Mouse (Mus musculus): ENCODE measurements at regions not wholly inside any gene's neighbourhood (a gene's known extent, or its start where the extent isn't known, plus 50 kb on each side); places are given as distances from the start of the nearest gene placed in this dataset.

DNA sequence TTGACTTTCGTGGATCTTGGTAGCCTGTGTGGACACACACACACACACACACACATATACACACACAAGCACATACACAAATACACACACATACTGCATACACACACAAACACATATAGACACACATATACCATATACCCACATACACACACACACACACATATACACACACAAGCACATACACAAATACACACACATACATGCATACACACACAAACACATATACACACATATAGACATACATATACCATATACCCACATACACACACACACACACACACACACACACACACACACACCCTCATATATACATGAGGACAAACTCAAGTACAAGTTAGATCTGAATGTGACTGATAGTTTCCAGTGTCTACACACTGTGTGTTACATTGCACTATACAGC lies 256.9 kb downstream of the Plekhb2 start:
- Histone ChIP-seq H3K4me1 (ENCODE audit: control insufficient read depth, insufficient read depth) (no peaks in the 10 kb centered on the region), H3K27ac (ENCODE audit: low read depth) (no peak overlapping the region), H3K9ac (replicated peaks; ENCODE audit: low read depth, low read length) (no peak overlapping the region), H3K27me3 (ENCODE audit: control insufficient read depth, insufficient read depth, low read length) (no peaks in the 10 kb centered on the region), H3K9me3 (replicated peaks; ENCODE audit: control insufficient read depth, low read length) (0 out of 2 replicates have a peak, but pooled peaks cover 3% of the 10 kb centered on the region), H3K36me3 (replicated peaks; ENCODE audit: control insufficient read depth, insufficient read depth, low read length) (no peaks in the 10 kb centered on the region), H3K4me2 (ENCODE audit: low read depth, low read length) (no peak overlapping the region), H3K4me3 (ENCODE audit: low read depth, low read length) (no peak overlapping the region)
- no peak for TF ChIP-seq EP300 (IDR thresholded peaks at IDR 0.05; ENCODE audit: low read depth)
- TF ChIP-seq CTCF (IDR thresholded peaks at IDR 0.05; ENCODE audit: low read depth), result no peak
- no peak for DNase-seq (ENCODE audit: low spot score)
- 70% methylated on average over 1 of the region's 1 CpGs for WGBS
- ATAC-seq (ENCODE audit: insufficient read depth, low read depth), result peak; percentile 41; the same call in 1 of the 2 replicates

DNA sequence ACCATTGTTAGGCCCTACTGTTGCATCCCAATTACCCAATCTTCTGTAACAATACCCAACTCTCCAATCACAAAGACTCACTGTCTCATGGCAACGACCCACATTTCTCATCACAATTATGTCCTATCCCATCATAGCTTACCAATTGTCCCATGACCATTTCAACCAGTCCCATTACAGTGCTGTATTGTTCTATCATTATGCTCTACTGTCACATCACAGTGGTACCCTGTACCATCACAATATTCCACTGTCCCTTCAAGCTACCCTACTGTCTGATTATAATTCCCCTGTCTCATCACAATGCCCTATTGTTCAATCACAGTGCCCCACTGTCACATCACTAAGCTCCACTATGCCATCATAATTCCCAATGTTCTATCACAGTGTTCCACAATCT lies 260.0 kb downstream of the Plekhb2 start:
- TF ChIP-seq CTCF (IDR thresholded peaks at IDR 0.05; ENCODE audit: low read depth), result no peak
- TF ChIP-seq EP300 (IDR thresholded peaks at IDR 0.05; ENCODE audit: low read depth), result no peak
- Histone ChIP-seq H3K4me1 (ENCODE audit: control insufficient read depth, insufficient read depth) (no peaks in the 10 kb centered on the region), H3K27ac (ENCODE audit: low read depth) (no peak overlapping the region), H3K9ac (replicated peaks; ENCODE audit: low read depth, low read length) (no peak overlapping the region), H3K27me3 (ENCODE audit: control insufficient read depth, insufficient read depth, low read length) (no peaks in the 10 kb centered on the region), H3K36me3 (replicated peaks; ENCODE audit: control insufficient read depth, insufficient read depth, low read length) (no peaks in the 10 kb centered on the region), H3K4me2 (ENCODE audit: low read depth, low read length) (no peak overlapping the region), H3K9me3 (replicated peaks; ENCODE audit: control insufficient read depth, low read length) (no peaks in the 10 kb centered on the region), H3K4me3 (ENCODE audit: low read depth, low read length) (no peak overlapping the region)
- WGBS, result 39% methylated on average over 1 of the region's 1 CpGs
- ATAC-seq (ENCODE audit: insufficient read depth, low read depth), result no peak
- no peak for DNase-seq (ENCODE audit: low spot score)

DNA sequence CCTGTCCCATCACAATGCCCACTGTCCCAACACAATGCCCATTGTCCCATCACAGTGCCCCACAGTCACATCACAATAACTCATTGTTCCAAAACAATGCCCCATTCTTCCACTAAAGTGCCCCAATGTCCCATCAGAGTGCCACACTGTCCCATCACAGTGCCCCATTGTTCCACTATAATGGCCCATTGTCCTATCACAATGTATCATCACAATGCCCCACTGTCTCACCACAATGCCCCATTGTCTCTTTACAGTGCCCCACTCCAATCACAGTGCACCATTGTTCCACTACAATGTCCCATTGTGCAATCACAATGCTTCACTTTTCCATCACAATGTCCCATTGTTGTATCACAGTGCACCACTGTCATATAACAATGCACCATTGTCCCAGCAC lies 265.7 kb downstream of the Plekhb2 start:
- 0 out of 2 replicates have a peak, but pooled peaks cover 11% of the 10 kb centered on the region for H3K9me3 ChIP-seq (replicated peaks; ENCODE audit: control insufficient read depth, low read length)
- TF ChIP-seq EP300 (IDR thresholded peaks at IDR 0.05; ENCODE audit: low read depth) (no peak), CTCF (IDR thresholded peaks at IDR 0.05; ENCODE audit: low read depth) (no peak)
- no peaks in the 10 kb centered on the region for H3K36me3 ChIP-seq (replicated peaks; ENCODE audit: control insufficient read depth, insufficient read depth, low read length)
- no peak overlapping the region for H3K4me2 ChIP-seq (ENCODE audit: low read depth, low read length)
- no peak for ATAC-seq (ENCODE audit: insufficient read depth, low read depth)
- DNase-seq (ENCODE audit: low spot score), result no peak
- H3K9ac ChIP-seq (replicated peaks; ENCODE audit: low read depth, low read length), result no peak overlapping the region
- H3K27ac ChIP-seq (ENCODE audit: low read depth), result no peak overlapping the region
- no peaks in the 10 kb centered on the region for H3K4me1 ChIP-seq (ENCODE audit: control insufficient read depth, insufficient read depth)
- no peaks in the 10 kb centered on the region for H3K27me3 ChIP-seq (ENCODE audit: control insufficient read depth, insufficient read depth, low read length)
- no peak overlapping the region for H3K4me3 ChIP-seq (ENCODE audit: low read depth, low read length)

DNA sequence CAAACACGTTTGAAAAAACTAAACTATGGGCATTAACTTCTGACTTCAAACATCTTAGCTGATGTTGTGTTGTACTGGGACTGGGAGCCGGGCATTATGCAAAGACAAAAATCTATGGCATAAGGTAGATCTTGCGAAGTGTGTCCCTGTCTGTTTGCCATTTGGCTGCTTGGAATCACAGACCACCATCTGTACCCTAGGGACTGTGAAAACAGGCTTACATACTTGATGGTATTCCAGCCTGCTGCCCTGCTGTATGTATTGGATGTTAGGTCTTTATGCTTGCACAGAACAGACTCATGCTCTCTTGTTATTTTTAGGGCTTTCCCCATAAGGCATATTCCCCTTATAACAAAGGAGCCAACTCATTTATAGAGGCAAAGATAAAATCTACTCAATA lies 288.1 kb downstream of the Plekhb2 start:
- no peak overlapping the region for H3K9ac ChIP-seq (replicated peaks; ENCODE audit: low read depth, low read length)
- H3K27me3 ChIP-seq (ENCODE audit: control insufficient read depth, insufficient read depth, low read length), result no peaks in the 10 kb centered on the region
- ATAC-seq (ENCODE audit: insufficient read depth, low read depth), result no peak
- TF ChIP-seq EP300 (IDR thresholded peaks at IDR 0.05; ENCODE audit: low read depth), result no peak
- TF ChIP-seq CTCF (IDR thresholded peaks at IDR 0.05; ENCODE audit: low read depth), result no peak
- WGBS, result 69% methylated on average over 3 of the region's 3 CpGs
- H3K4me1 ChIP-seq (ENCODE audit: control insufficient read depth, insufficient read depth), result no peaks in the 10 kb centered on the region
- no peaks in the 10 kb centered on the region for H3K9me3 ChIP-seq (replicated peaks; ENCODE audit: control insufficient read depth, low read length)
- no peak overlapping the region for H3K4me3 ChIP-seq (ENCODE audit: low read depth, low read length)
- no peak overlapping the region for H3K27ac ChIP-seq (ENCODE audit: low read depth)
- no peak for DNase-seq (ENCODE audit: low spot score)
- no peak overlapping the region for H3K4me2 ChIP-seq (ENCODE audit: low read depth, low read length)
- H3K36me3 ChIP-seq (replicated peaks; ENCODE audit: control insufficient read depth, insufficient read depth, low read length), result no peaks in the 10 kb centered on the region

DNA sequence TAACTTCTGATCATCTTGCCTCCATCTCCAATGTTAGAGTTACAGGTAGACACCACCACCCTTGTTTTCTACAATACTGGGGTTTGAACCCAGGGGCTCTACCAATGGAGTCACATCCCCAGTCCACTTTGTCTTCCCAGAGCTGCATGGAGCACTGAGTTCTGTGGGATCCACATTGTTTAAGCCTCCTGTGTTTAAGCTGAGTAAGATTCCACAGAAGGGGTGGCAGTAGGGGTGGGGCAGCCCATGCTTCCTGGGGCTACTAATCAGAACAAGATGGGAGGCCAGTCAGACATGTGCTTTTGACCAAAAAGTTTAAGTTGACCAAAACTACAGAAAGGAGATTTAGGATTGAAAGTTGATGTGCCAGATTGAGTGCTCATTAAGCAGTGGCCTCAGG lies 299.3 kb downstream of the Plekhb2 start:
- no peak overlapping the region for H3K27ac ChIP-seq (ENCODE audit: low read depth)
- H3K4me3 ChIP-seq (ENCODE audit: low read depth, low read length), result no peak overlapping the region
- H3K9ac ChIP-seq (replicated peaks; ENCODE audit: low read depth, low read length), result no peak overlapping the region
- H3K9me3 ChIP-seq (replicated peaks; ENCODE audit: control insufficient read depth, low read length), result no peaks in the 10 kb centered on the region
- no peak overlapping the region for H3K4me2 ChIP-seq (ENCODE audit: low read depth, low read length)
- no peak for ATAC-seq (ENCODE audit: insufficient read depth, low read depth)
- TF ChIP-seq CTCF (IDR thresholded peaks at IDR 0.05; ENCODE audit: low read depth), result no peak
- DNase-seq (ENCODE audit: low spot score), result no peak
- H3K4me1 ChIP-seq (ENCODE audit: control insufficient read depth, insufficient read depth), result no peaks in the 10 kb centered on the region
- no peaks in the 10 kb centered on the region for H3K36me3 ChIP-seq (replicated peaks; ENCODE audit: control insufficient read depth, insufficient read depth, low read length)
- H3K27me3 ChIP-seq (ENCODE audit: control insufficient read depth, insufficient read depth, low read length), result no peaks in the 10 kb centered on the region

DNA sequence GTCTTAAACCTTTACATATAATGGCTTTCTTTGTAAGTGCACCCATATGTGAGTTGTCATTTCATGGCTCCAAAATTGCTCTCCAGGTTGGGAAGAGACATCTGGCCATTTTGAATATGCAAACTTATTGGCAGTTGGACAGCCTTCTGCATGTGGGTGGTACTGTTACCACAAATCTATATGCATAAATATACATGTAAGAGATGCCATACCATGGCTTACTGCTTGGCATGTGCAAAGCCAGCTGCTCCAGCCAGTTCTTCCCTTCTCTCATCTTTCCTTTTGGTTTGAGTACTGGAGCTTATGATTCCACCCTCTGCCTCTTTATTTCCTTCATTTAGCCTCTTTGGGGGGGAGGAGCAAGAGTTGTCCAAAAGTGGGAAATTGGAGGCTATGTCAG lies 312.7 kb downstream of the Plekhb2 start:
- TF ChIP-seq CTCF (IDR thresholded peaks at IDR 0.05; ENCODE audit: low read depth) (no peak), EP300 (IDR thresholded peaks at IDR 0.05; ENCODE audit: low read depth) (no peak)
- Histone ChIP-seq H3K4me1 (ENCODE audit: control insufficient read depth, insufficient read depth) (no peaks in the 10 kb centered on the region), H3K4me3 (ENCODE audit: low read depth, low read length) (no peak overlapping the region), H3K27ac (ENCODE audit: low read depth) (no peak overlapping the region), H3K4me2 (ENCODE audit: low read depth, low read length) (no peak overlapping the region), H3K9ac (replicated peaks; ENCODE audit: low read depth, low read length) (no peak overlapping the region), H3K36me3 (replicated peaks; ENCODE audit: control insufficient read depth, insufficient read depth, low read length) (no peaks in the 10 kb centered on the region), H3K9me3 (replicated peaks; ENCODE audit: control insufficient read depth, low read length) (no peaks in the 10 kb centered on the region), H3K27me3 (ENCODE audit: control insufficient read depth, insufficient read depth, low read length) (no peaks in the 10 kb centered on the region)
- DNase-seq (ENCODE audit: low spot score), result no peak
- ATAC-seq (ENCODE audit: insufficient read depth, low read depth), result no peak

Measured in heart, postnatal 0 days (tissue).